Mouse (Mus musculus): ENCODE results near the gene Fam185a. TPM values are rescaled to one million over a fixed set of nuclear protein-coding genes. Genes with fewer than 3 reads are reported as not detected.

The Fam185a gene
- polyA plus RNA-seq, 1 experiment = 21.4 TPM

GRCm38 (mm10) chr5:21527488-21527911 lies 102.7 kb downstream of the Fam185a start:
- Histone ChIP-seq H3K4me3 (ENCODE audit: low read depth, low read length) (no peak overlapping the region), H3K36me3 (ENCODE audit: control insufficient read depth, insufficient read depth, low read length, poor library complexity, severe bottlenecking) (no peaks in the 10 kb centered on the region), H3K27me3 (ENCODE audit: control insufficient read depth, insufficient read depth, low read length, poor library complexity, severe bottlenecking) (no peaks in the 10 kb centered on the region), H3K9me3 (replicated peaks; ENCODE audit: control insufficient read depth, insufficient read depth, low read length, poor library complexity, severe bottlenecking) (no peaks in the 10 kb centered on the region), H3K4me1 (ENCODE audit: control insufficient read depth, insufficient read depth, low read length) (no peaks in the 10 kb centered on the region), H3K9ac (ENCODE audit: low read depth, poor library complexity, severe bottlenecking) (no peak overlapping the region), H3K27ac (ENCODE audit: insufficient read depth, low read length) (no peak overlapping the region)
- TF ChIP-seq EP300 (IDR thresholded peaks at IDR 0.05; ENCODE audit: insufficient read depth, low read depth, low read length) (no peak), CTCF (IDR thresholded peaks at IDR 0.05; ENCODE audit: low read depth, low read length) (no peak), POLR2A (IDR thresholded peaks at IDR 0.05; ENCODE audit: insufficient read depth, low read length) (no peak)

- Histone ChIP-seq H3K4me1 (ENCODE audit: control insufficient read depth, insufficient read depth, low read length) (no peaks in the 10 kb centered on the region), H3K9me3 (replicated peaks; ENCODE audit: control insufficient read depth, insufficient read depth, low read length, poor library complexity, severe bottlenecking) (no peaks in the 10 kb centered on the region), H3K27ac (ENCODE audit: insufficient read depth, low read length) (no peak overlapping the region), H3K9ac (ENCODE audit: low read depth, poor library complexity, severe bottlenecking) (no peak overlapping the region), H3K4me3 (ENCODE audit: low read depth, low read length) (no peak overlapping the region), H3K27me3 (ENCODE audit: control insufficient read depth, insufficient read depth, low read length, poor library complexity, severe bottlenecking) (no peaks in the 10 kb centered on the region), H3K36me3 (ENCODE audit: control insufficient read depth, insufficient read depth, low read length, poor library complexity, severe bottlenecking) (no peaks in the 10 kb centered on the region)
- TF ChIP-seq CTCF (IDR thresholded peaks at IDR 0.05; ENCODE audit: low read depth, low read length) (no peak), EP300 (IDR thresholded peaks at IDR 0.05; ENCODE audit: insufficient read depth, low read depth, low read length) (no peak), POLR2A (IDR thresholded peaks at IDR 0.05; ENCODE audit: insufficient read depth, low read length) (no peak)
These were observed 103.5 kb downstream of the Fam185a start for GRCm38 (mm10) chr5:21528068-21528842.

GRCm38 (mm10) chr5:21529110-21529720 lies 104.5 kb downstream of the Fam185a start:
- Histone ChIP-seq H3K9ac (ENCODE audit: low read depth, poor library complexity, severe bottlenecking) (no peak overlapping the region), H3K36me3 (ENCODE audit: control insufficient read depth, insufficient read depth, low read length, poor library complexity, severe bottlenecking) (no peaks in the 10 kb centered on the region), H3K4me1 (ENCODE audit: control insufficient read depth, insufficient read depth, low read length) (no peaks in the 10 kb centered on the region), H3K27me3 (ENCODE audit: control insufficient read depth, insufficient read depth, low read length, poor library complexity, severe bottlenecking) (no peaks in the 10 kb centered on the region), H3K4me3 (ENCODE audit: low read depth, low read length) (no peak overlapping the region), H3K9me3 (replicated peaks; ENCODE audit: control insufficient read depth, insufficient read depth, low read length, poor library complexity, severe bottlenecking) (no peaks in the 10 kb centered on the region), H3K27ac (ENCODE audit: insufficient read depth, low read length) (no peak overlapping the region)
- TF ChIP-seq CTCF (IDR thresholded peaks at IDR 0.05; ENCODE audit: low read depth, low read length) (no peak), POLR2A (IDR thresholded peaks at IDR 0.05; ENCODE audit: insufficient read depth, low read length) (no peak), EP300 (IDR thresholded peaks at IDR 0.05; ENCODE audit: insufficient read depth, low read depth, low read length) (no peak)

Other genes with a start within 250 kb of the Fam185a start
- 6.9 and 8.9 TPM in 2 replicates for gene Gsap, start 238.7 kb upstream of the Fam185a start, polyA plus RNA-seq (2011; ENCODE audit: insufficient read depth, insufficient read length, low read depth, missing spikeins)
- gene Fgl2, start 52.3 kb upstream of the Fam185a start, polyA plus RNA-seq (2011; ENCODE audit: insufficient read depth, insufficient read length, low read depth, missing spikeins) = 0.15 and 0.23 TPM in 2 replicates
- not detected in 2 replicates for gene Ccdc146, start 281 bp upstream of the Fam185a start, polyA plus RNA-seq (2011; ENCODE audit: insufficient read depth, insufficient read length, low read depth, missing spikeins)
- 0.73 TPM in 1 of 2 replicates, not detected in the other for gene Lrrc17, start 118.6 kb downstream of the Fam185a start, polyA plus RNA-seq (2011; ENCODE audit: insufficient read depth, insufficient read length, low read depth, missing spikeins)
- gene Fbxl13, start 220.7 kb downstream of the Fam185a start, polyA plus RNA-seq (2011; ENCODE audit: insufficient read depth, insufficient read length, low read depth, missing spikeins) = not detected in 2 replicates
- 74.3 and 74.7 TPM in 2 replicates for gene Armc10, start 220.9 kb downstream of the Fam185a start, polyA plus RNA-seq (2011; ENCODE audit: insufficient read depth, insufficient read length, low read depth, missing spikeins)